Mouse (Mus musculus) heart, adult 10 weeks (tissue): ENCODE data around the gene Lin54. TPM values are rescaled to one million over a fixed set of nuclear protein-coding genes. Genes with fewer than 3 reads are reported as not detected.

Experiments used
- polyA plus RNA-seq: library from polyadenylated mRNA; stranded (reverse); fragments of 350-450 nt; fragmentation: Illumina TruSeq; extraction: RNeasy Lipid Tissue Mini Kit (QIAGEN cat#74804); gene quantifications from one replicate; pipeline ENCODE4 v1.2.3, GENCODE M21; 2014; ENCODE audit warnings: low read depth, low replicate concordance

Gene Lin54
- polyA plus RNA-seq, result 4.5 TPM

DNA sequence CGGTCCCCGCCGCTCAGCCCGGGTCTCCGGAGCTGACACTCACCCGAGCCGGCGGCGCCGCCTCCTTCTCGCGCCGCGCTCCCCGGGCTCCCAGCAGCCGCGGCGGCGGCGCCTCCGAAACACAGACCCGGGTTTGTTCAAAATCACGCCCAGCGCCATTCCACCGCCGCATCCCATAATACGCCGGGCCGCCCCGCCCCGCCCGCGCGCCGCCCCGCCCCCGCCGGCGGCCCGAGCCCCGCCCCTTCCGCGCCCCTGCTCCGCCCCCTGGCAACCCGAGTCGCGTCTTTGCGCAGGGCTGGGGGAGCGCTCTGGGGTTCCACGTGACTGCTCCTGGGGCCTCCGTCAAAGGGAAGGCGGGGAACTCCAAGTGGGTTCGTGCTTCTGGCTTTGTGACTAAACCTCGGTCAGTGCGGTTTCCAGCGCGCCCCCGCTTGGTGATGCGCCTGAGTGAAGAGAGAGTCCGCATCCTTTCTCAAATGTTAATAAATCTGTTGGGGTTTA, at the start of gene Lin54:
Lin54 (minus strand) TSS at position 182 of the 504 bp plus-strand sequence.

DNA sequence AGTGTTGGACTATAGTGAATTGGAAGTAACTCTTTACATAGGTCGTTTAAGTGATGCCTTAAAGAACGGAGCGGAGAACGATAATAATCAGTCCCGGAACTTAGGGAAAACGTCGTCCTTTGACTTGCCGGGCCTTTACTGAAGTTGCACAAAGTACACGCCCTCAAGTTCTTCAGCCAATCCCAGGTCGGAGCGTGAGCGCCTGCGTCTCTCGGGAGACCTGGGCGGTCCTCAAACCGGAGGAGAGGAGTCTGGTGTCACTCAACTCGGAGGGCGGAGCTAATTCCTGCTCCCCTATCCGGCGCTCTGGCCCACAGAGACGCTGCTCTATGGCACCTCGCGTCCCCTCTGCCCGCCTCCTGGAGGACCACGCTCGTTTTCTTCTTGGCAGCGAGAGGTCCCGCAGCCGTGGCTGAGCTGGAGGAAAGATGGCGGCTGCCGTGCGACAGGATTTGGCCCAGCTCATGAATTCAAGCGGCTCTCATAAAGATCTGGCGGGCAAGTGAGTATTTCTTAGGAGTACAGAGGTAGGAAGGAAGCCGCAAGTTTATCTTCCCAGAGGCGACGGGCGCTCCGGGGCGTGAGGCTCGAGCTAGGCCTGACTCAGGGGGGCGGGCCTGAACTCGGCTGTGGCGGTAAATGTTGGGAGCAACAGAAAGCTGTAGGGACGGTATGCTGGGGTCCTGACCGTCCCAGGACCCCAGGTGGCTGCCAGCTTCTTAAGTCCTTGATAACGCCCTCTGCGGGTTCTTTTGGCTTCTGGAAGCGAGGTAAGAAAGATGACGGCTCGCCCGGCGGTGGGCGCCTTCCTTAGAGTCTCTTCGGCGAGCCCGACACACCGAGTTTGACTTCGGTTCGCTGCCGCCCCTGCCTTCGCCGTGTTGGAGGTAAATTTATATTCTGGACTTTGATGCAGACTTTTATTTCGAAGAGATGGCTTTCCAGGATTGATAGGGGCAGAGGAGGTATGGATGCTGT, 17.9 kb upstream of the Lin54 start, which contains the start of gene Cops4:
Cops4 (plus strand) TSS at position 261 of the 978 bp plus-strand sequence.

DNA sequence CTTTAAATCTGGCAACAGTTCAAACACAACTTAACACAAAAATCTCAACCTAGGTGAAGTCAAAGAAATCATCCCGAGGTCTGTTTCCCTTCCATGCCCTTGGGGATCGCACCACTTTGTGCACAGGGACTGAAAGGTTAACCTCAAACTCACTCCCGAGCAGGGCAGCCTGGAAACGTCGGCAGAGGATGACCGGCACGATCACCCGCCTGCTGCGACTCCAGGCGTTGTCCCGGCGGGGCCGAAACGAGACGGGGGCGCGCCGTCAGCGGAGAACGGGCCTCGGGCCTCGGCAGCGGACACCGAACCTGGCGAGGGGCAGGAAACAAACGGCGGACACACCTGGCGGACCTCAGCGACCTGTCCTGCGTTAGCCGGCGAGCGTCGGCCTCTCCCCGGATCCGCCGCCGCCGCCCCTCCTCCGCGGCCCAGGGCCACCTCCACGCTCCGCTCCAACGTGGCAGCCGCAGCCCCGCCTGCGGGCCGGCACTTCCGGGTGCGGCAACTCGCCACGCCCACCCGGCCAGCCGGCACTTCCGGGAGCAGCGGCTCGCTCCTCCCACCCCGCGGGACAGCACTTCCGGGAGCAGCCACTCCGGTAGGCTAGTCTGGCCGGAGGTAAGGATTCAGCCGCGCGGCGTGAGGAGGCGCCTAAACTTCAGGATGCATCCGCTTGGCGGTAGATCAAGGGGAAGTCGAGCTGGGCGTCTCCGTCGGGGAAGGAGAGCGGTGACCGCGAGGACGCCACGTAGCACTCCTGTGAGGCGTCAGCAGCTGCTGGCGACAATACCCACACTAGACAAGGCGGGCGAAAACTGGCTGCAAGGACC, 84.5 kb downstream of the Lin54 start, which contains the start of gene Sec31a:
Sec31a (minus strand) TSS at position 474 of the 830 bp plus-strand sequence.

Other genes with a start within 250 kb of the Lin54 start
- gene Sec31a, start 84.4 kb downstream of the Lin54 start, polyA plus RNA-seq, result 104 TPM
- gene Cops4, start 17.7 kb upstream of the Lin54 start, polyA plus RNA-seq, result 97.4 TPM
- gene Plac8, start 71.6 kb upstream of the Lin54 start, polyA plus RNA-seq, result 2.2 TPM
- 127 TPM for gene Coq2, start 174.5 kb upstream of the Lin54 start, polyA plus RNA-seq
- 0.73 TPM for gene Hpse, start 219.1 kb upstream of the Lin54 start, polyA plus RNA-seq